Mouse (Mus musculus): Measurements from ENCODE around the gene Gtf3c1. TPM values are rescaled to one million over a fixed set of nuclear protein-coding genes. Genes with fewer than 3 reads are reported as not detected.
A peak's percentile ranks its signal among the peaks of the same experiment; 100 is the strongest.
"Not testable (repeated sequence)": the region's sequence is repeated elsewhere in the genome, so short reads cannot be mapped to it uniquely, and the experiment has no call there.

Gtf3c1 gene
- polyA plus RNA-seq (2012; rRNA removed): 21.3 and 27.4 TPM in 2 replicates

DNA sequence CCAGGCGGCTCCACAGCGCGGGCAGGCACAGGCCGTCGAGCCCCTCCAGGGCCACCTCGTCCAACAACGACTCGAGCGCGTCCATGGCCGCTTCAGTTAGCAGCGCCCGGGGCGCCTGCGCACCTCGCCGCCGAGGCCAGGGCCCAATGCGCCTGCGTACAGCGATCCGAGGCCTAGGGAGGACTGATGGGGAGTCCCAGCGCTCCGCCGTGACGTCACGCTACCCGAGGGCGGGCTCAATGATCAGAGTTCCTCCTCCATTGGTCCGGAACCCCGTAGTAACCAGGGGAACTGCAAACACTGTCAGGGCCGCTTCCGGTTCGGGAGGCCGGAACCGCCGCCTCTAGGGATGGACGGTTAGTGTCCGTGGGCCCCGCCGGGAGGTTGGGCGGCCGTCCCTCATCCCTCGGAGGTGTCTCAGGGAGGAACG is at the start of gene Gtf3c1, which contains the start of gene D430042O09Rik:
TSS of gene Gtf3c1 (minus strand) at position 188 of the 430 bp plus-strand sequence.
TSS of gene D430042O09Rik (plus strand) at position 296 of the 430 bp plus-strand sequence.
- DNase-seq (ENCODE audit: low spot score): peak; percentile 99

DNA sequence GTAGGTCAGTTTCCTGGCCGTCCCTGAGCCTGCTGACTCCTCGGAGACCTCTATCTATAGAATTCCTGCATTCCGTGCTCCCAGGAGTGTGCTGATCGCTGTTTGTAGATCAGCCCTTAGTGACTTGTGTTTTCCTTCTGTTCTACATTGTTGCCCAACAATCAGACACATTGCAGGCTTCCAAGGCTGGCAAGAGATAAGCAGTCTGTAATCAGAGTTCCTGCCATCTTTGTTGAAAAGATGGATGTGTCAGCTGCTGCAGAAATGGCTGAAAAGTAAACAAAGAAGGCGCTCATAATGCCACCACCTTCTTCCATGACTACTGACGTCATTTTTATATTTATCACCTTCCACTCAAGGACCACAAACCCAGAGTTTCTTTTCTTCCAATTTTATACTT is 49.2 kb upstream of the Gtf3c1 start:
- no peak for DNase-seq (ENCODE audit: low spot score)

DNA sequence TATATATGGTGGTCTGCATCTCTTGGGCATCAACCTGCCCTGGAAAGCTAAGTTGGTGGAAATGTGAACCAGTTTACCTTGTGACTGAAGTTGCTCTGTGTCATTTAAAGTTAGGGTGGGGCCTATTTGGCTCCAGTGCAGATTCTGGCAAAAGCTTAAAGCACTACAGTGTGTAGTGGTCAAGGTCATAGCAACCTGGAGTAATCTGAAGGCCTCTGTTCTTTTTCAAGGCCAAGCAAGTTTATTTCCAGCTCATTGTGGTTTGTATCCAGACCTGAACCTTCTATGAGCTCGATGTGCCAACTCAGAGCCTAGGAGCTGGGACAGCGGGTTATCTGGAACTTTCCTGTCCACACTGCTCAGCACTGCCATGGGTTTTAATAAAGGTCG is 45.7 kb upstream of the Gtf3c1 start:
- no peak for DNase-seq (ENCODE audit: low spot score)

DNA sequence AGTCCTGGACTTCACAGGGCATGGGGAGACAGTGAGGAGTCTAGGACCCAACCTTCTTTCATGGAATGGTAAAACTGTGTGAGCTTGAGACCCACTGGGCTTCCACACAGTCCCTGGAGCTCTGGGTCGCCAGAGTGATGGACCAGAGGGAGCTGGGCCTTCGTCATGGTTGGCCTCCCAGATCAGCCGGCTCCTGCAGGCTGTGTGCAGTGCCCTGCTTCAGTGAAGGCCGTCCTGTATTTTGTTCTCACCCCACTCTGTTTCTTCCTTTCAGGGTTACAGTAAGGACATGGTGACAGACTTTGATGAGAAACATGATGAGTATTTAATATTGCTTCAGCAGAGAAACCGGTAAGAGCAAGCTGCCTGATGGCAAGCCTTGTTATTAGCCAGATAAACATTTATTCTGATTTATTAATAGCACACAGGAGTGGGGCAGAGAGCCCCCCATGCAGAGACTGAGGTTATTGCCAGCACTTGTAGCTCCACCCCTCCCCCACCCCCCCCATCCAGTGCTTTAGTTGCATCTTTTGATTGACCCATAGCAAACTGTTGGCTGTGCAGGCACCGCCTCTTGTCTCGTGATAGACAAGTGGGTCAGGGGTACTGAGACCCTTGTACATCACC is 45.2 kb upstream of the Gtf3c1 start:
- no peak for DNase-seq (ENCODE audit: low spot score)

DNA sequence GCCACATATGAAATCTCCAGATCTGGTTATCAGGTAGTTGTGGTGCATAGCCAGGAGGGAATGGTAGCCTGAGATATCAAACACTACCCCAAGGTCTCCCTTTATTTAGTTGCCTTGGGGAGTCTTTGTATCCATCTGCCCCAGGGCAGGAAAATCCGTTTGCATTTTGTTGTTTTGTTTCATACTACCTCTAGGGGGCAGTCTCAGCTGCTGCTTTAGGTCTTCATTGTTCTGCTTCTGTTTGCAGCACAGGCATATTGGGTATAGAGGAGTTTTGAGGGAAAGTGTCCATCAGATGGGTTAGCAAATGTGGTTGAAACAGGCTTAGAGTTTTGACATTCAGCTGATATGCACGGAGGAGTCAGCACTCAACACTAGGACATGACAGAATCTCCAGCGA is 40.6 kb upstream of the Gtf3c1 start:
- no peak for DNase-seq (ENCODE audit: low spot score)

DNA sequence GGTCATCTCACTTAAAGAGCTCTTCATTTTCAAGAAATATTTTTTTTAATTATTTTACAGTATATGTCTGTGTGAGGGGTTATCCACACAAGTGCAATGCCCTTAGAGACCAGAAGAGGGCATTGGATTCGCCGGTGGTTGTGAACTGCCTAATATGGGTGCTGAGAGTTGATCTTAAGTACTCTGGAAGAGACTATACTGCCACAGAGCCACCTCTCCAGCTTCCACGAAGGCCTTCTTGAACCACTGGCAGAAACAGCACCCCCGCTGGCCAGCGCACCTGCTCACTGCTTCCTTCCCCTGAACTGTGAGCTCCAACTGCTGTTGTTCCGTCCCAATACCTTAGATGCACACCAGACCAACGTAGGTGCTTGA is 39.7 kb upstream of the Gtf3c1 start:
- DNase-seq (ENCODE audit: low spot score): no peak

DNA sequence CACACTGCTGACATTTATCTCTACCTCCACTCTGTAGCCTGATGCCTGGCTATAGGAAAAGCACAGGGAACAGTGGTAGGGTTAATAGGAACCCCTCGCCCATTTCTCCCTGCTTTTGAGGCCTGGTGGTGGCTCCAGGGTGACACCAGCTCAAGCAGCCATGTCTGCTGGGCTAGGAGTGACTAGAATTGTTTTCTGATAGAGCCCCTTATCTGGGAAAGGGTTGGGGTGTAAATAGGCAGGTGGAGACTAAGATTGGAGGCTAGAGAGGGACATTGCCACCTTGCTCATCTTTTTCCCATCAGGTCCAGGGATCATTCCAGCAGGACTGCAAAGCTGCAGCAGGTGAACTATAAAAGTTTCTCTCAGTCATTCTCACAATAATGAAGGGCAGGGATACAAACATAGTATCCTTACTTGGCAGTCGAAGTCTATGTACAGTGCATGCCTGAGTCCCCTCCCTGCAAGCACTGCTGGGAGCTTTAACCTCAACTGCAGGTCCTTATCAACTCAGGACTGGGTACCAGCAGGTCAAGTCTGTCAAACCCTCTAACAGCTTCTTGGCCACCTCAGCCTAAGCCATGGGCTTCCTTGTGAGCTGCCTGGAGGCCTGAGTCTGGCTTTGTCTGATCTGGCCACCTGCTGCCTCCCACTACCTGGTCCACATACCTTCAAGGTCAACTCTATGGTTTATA is 39.2 kb upstream of the Gtf3c1 start:
- no peak for DNase-seq (ENCODE audit: low spot score)

DNA sequence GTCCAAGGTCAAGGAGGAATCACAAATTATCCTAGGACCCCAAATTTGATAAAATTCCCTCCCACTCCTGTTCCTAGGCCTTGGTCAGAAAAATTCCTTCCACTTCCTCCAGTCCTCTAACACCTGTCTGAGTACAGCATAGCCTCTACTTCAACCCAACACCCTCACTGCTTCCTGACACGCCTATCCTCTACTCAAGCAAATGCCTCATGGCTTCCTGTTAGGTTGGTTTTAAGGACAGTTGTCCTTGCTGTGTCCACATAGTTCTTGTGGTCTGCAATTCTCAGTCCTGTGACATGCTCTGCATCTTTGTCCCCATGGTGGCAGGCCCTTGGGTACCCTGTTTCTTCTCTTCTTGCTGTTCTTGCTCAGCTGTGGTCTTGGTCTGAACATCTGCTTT is 37.2 kb upstream of the Gtf3c1 start:
- no peak for DNase-seq (ENCODE audit: low spot score)

DNA sequence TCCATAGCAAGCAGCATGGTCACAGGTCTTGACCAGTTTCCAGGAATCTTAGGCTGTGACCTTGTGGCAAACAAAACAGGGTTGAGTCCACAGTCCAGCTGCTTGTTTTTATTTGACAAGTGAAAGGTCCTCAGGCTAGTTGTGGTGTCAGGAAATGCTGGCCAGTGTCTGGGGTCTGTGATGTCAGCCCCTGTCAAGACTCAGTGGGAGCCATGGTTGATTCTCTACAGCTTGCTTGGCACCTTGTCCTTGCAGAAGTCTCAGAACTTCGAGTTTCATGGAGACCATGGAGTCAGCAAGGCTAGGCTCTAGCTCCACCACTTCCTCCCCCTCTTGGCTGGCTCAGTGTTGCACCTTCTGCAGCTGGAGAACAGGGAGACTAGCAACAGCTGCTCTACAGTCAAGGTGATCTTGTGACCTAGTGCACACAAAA is 33.7 kb upstream of the Gtf3c1 start:
- DNase-seq (ENCODE audit: low spot score): no peak

DNA sequence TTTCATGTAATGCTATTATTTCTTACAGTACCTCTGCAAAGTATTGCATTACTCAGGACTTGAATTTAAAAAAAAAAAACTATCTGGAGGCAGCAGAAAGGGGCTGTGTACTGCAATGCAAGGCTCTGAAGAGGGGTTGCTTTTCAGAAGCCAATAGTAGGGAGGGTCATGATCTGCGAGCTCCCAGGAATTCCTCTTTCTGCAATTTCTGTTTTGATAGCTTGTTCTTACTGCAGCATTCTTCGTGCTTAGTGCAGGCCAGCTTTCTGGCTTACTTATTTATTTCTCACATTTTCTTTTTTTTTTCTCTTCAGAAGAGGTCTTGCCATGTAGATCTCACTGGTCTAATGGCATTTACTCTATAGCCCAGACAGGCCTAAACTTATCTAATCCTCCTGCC is 32.9 kb upstream of the Gtf3c1 start:
- DNase-seq (ENCODE audit: low spot score): no peak

DNA sequence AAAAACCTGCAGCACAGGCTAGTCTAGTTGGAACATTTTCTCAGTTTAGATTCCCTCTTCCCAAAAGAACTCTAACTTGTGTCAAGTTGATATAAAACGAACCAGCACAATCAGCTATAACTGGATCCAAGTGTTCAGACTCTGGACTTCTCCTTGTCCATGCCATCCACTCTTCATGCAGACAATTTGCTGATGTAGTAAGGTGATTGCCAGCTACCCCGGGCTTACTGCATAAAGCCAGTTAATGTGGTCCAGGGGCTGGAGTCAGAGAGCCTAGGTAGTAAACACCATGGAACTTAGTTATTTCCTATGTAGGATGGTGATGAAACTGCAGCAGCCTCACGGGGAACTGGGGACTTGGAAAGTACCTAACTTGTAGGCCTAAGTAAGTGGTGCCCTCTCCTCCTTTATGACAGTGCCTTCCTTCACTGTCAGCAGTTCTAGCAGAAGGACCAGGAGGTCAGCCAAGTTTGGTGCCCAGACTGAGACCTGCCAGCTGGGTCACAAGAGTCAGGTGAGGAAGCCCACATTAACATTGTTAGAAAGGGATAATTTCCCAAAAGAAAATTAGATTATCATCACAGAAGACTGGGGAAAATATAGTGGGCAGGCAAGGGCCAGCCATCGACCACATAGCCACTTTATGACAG is 28.9 kb upstream of the Gtf3c1 start:
- DNase-seq (ENCODE audit: low spot score): no peak

DNA sequence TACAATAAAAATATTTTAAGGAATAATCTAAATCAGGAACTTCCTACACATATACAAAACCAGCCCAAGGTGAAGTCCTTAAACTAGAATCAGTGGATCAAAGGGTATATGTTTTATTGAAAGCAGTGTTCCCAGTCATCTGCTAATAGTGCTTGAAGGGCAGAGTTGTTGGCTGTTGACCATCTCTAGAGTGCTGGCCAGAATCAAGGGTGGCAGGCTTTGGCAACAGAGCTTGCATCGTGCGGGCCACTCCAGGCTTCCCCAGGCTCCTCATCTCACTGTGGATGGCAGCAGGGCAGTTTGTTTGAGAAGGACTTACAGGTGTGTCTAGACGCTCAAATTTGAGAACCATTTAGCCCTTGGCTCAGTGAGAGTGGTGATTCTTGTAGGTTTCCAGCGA is 26.2 kb upstream of the Gtf3c1 start:
- DNase-seq (ENCODE audit: low spot score): no peak

DNA sequence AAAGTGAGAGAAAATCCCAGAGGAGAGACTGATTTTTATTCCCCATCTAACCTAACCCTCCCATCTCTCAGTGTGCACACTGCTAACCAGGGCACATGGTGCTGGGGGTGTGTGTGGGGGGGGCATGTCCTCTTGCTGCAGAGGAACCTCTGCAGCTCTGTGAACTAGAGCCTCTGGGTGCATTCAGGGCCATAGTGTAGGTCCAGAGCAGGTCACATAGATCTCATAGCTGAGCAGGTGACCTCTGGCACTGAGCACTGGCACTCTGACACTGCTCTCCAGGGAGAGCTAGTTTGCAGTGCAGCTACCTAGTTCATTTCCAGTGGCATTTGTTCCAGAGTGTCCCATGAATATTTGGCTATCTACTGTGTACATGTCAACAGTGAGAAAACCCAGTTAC is 24.1 kb upstream of the Gtf3c1 start:
- DNase-seq (ENCODE audit: low spot score): no peak

DNA sequence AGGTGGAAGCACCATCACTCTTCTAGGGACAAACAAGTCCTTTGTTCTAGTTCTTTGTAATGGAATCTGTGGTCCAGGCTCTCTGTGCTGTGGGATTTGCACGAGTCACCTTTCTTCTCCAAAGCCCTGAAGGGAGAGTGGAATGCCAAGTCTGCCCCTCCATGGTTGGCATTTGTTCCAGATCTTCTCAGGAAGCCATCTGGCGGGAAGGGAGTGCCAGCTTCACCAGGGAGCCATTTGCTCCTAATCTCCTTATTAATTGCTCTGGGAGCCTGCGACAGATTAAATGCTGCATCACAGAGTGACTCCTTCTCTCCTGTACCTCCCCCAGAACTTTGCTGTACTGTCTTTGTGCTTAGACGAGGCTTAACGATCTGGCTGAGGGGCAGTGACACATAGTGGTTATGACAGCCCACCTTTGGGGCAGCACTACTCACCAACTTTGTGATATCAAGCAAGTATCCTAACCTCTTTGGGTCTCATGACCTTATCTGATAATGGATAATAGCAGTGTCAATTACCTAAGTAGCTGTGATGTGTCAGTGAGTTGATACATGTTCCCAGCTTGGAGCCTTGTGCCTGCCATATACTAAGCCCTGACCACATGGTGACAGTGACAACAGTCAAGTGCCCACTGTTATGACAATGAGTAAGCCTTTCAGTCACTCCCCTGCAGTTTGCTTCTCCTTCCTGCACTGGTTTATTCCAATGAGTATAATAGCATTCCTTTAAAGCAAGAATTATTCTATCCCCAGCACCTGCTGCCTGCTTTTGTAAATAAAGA is 15.8 kb upstream of the Gtf3c1 start:
- no peak for DNase-seq (ENCODE audit: low spot score)

DNA sequence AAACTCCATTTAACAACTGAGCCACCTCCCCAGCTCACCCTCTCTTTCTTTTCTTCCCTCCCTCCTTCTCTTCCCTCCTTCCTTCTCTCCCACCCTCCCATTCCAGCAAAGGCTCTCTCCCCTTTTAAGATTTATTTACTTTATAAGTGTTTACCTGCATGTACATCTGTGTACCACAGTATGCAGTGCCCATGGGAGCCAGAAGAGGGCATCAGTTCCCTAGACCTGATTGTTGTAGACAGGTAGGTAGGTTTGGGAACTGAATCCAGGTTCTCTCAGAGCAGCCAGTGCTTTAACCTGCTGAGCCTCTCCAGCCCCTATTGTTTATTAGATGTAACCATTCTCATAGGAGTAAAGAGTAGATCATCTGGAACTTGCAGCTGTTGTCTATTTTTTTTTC is 14.5 kb upstream of the Gtf3c1 start:
- no peak for DNase-seq (ENCODE audit: low spot score)

DNA sequence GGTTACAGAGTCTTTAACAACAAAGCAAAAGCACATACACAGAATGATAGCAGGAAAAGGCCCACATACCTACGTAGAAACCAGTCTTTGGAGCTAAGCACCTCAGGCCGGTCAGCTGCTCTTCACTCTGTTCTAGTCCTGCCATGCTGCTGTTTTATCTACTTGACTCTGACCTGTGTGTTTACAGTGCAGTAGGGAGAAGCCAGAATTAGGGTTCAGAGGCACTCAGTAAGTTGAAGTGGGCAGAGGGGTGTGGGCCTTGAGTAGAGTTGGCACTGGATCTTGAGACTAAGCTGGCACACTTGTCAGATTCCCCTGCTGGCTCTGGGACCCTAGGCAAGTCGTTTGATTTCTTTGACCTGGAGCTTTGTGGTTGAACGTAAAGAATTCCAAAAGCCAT is 13.5 kb upstream of the Gtf3c1 start:
- DNase-seq (ENCODE audit: low spot score): no peak

DNA sequence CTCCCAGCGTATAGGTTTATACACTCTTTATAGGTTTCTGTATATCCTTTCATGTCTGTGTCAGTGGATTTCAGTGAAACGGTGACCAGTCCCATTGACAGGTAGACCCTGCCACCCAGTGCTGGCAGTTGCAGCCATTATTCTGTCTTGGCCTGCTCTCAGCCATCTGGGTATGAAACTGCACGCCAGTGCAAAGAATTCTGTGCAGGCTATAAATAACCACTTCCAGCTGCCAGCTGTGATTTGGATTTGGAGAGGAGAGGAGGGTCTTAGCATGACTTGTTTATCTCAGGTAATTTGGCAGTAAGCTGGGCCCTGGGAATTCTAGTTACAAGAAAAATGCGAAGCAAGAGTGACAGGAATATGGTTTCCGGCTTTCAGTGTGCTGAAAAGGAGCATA is 12.8 kb upstream of the Gtf3c1 start:
- no peak for DNase-seq (ENCODE audit: low spot score)

DNA sequence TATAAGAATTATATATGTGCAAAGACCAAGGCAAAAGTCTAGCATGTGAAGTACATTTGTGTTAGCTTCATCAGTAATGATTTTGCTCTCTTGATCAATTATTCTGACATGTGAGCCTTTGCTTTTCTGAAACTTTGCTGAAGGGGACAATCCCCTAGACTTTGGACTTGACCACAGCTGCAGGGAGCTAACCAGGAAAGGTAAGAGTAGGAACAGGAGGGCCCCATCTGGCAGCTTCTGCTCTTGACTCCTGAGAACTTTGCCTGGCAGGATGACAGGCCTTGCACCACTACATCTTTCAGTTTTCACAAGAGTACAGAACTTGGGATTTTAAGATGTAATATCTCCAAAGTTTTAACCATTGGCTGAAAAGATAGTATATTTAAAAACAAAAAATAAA is 10.0 kb upstream of the Gtf3c1 start:
- DNase-seq (ENCODE audit: low spot score): no peak

DNA sequence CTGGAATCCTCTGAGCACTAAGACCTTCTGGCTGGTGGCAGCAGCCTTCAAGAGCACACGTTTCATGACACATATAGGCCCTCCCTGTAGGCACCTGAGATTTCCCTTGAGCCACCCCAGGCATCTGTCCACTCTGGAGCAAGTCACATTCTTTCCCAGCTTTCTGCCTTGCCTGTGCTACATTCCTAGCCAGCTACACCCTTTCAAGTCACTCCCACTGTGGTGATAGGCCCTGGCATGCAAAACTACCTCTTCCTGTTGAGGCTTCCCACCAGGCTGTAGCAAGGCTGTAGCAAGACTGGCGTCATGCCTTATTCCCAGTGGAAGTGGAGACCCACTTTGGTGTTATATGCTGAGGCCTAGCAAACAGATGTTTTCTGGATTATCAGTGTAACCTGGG is 9.1 kb upstream of the Gtf3c1 start:
- DNase-seq (ENCODE audit: low spot score): no peak

DNA sequence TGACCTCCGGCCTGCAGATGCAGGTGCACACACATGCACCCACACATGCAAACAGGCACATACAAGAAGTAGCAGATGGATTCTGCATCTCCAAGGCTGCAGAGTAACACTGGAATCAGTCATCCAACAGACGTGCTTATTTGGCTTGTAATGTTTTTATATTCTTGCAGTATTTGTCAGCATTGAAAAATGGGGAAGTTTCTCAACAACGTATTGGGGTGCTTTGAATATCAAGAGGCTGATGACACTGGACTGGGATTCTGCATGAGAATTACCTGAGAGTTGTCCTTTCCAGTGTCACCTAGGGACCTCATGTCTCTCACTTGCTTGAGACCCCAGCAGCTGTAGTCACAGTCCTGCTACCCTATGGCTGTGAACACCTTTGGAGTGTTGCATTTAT is 7.2 kb upstream of the Gtf3c1 start:
- DNase-seq (ENCODE audit: low spot score): no peak

DNA sequence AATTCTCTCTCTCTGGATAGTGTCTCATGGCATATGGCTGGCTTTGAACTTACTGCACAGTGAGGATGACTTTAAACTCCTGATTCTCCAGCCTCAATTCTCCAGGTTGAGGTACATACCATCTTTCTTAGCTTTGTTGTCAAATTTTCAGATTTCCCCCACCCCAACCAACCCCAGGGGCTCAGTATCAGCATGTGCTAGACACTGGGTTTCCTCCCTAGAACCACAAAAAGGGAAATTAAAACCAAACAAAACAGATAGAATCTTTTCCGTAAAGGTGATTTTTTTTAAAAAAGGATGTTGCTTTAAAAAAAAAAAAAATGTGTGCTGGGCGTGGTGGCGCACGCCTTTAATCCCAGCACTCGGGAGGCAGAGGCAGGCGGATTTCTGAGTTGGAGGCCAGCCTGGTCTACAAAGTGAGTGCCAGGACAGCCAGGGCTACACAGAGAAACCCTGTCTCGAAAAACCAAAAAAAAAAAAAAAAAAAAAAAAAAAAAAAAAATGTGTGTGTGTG is 6.0 kb upstream of the Gtf3c1 start:
- DNase-seq (ENCODE audit: low spot score): not testable (repeated sequence)

DNA sequence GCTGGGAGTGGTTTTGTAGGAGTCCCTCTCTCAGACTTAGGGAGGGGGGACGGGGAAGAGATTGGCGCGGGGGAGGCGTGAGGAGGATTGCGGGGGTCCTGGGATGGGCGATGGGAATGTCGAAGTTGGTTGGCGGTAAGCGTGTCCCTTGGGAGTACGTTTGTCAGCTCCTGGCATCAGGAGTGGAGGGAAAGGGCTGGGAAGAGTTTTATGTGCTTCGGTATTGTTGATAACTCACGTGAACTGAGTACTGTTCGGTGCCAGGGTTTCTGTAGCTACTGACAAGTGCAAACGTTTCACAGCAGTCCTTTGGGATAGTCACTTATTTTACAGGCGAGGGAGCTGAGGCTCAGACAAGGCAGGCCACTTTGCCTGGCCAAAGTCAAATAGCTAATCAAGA is 520 bp upstream of the Gtf3c1 start:
- DNase-seq (ENCODE audit: low spot score): no peak

Data from urinary bladder, adult 2 months (tissue).